Mouse (Mus musculus) spleen, adult 18-20 months (tissue): ENCODE results near the gene Gm49425.

Experiments
- DNase-seq, 2 experiments: peaks; one replicate each; pipeline ENCODE4 v3.0.0; 2022; ENCODE audit warnings: mixed read lengths in 2 of 2

The Gm49425 gene

GRCm38 (mm10) chr15:101485911-101486635, 31.0 kb downstream of the Gm49425 start:
- peak in 1 of 2 experiments; percentile 2 for DNase-seq

GRCm38 (mm10) chr15:101484939-101485338, 32.1 kb downstream of the Gm49425 start:
- DNase-seq: no peak

- DNase-seq: no peak
These were observed 33.4 kb downstream of the Gm49425 start for GRCm38 (mm10) chr15:101483646-101484045.

GRCm38 (mm10) chr15:101482056-101482455, 35.0 kb downstream of the Gm49425 start:
- DNase-seq: no peak

- DNase-seq: no peak
These were observed 37.4 kb downstream of the Gm49425 start for GRCm38 (mm10) chr15:101479666-101480060.

- DNase-seq: peak; percentile 8 to 11
These were observed 37.9 kb downstream of the Gm49425 start for GRCm38 (mm10) chr15:101479007-101479665.

GRCm38 (mm10) chr15:101472952-101473528, 44.0 kb downstream of the Gm49425 start, which contains the start of gene Krt86:
Gene Krt86, plus strand, starts transcription at chr15:101473478.
- DNase-seq: no peak

- no peak for DNase-seq
These were observed 48.0 kb downstream of the Gm49425 start for GRCm38 (mm10) chr15:101469093-101469492.
